Mouse (Mus musculus): ENCODE data around the gene Grik4.

- no peak for TF ChIP-seq GATA1 (IDR thresholded peaks at IDR 0.05; ENCODE audit: borderline replicate concordance, low read length)
- no peak for TF ChIP-seq FLI1 (IDR thresholded peaks at IDR 0.05; ENCODE audit: low read length)
Observed at GRCm38 (mm10) chr9:42573616-42574350, 370.5 kb downstream of the Grik4 start.
